Mouse (Mus musculus): Measurements from ENCODE around the gene Gm28048. TPM values are rescaled to one million over a fixed set of nuclear protein-coding genes. Genes with fewer than 3 reads are reported as not detected.

Gm28048 gene
- polyA plus RNA-seq, 1 experiment from 2014 or later: 8.2 TPM

DNA sequence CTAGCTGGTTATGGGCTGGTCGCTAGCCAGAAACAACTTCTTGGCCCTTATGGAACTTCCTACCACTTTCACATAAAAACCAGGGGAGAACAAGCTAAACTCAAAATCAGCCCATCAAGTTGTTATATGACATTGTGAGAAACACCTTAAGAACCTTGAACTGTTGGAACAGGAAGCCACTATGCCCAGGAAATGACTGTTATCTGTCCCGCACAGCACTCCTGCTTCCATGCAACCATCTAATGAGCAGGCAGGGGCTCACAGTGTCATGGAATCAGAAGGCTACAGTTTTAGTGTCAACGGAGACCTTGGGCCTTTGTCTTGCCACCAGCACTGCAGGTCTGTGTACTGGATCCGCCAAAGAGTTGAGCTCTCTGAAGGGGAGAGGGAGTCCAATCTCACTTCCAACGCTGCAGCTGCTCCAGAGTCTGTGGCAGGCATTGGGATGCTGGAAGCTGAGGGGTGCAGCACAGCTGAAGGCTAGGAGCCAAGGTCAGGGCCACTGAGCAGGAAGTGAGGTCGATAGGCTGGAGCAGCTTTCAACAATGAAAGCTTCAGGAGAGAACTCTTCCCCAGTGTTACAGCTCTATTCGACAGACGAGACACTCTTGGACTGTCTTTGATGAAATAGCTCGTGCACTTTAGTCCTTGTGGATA lies 157.7 kb downstream of the Gm28048 start:
- no peak overlapping the region for H3K9ac ChIP-seq (ENCODE audit: low read depth, low read length)
- H3K36me3 ChIP-seq (ENCODE audit: control insufficient read depth, insufficient read depth, low read length): no peaks in the 10 kb centered on the region
- no peak overlapping the region for H3K4me3 ChIP-seq (ENCODE audit: low read depth, low read length)
- H3K4me1 ChIP-seq (ENCODE audit: control insufficient read depth, insufficient read depth, low read length): no peaks in the 10 kb centered on the region
- no peak overlapping the region for H3K27ac ChIP-seq (ENCODE audit: low read depth, low read length)
- ATAC-seq (replicated peaks; ENCODE audit: insufficient number of reproducible peaks, low FRiP score, low TSS enrichment): no peak
- 63% methylated on average over 9 of the region's 9 CpGs for WGBS (ENCODE audit: insufficient replicate concordance)
- H3K4me2 ChIP-seq: no peak overlapping the region
- H3K9me3 ChIP-seq (replicated peaks; ENCODE audit: control insufficient read depth, low read length): no peaks in the 10 kb centered on the region
- H3K27me3 ChIP-seq (ENCODE audit: control insufficient read depth, insufficient read depth, low read length): no peaks in the 10 kb centered on the region

DNA sequence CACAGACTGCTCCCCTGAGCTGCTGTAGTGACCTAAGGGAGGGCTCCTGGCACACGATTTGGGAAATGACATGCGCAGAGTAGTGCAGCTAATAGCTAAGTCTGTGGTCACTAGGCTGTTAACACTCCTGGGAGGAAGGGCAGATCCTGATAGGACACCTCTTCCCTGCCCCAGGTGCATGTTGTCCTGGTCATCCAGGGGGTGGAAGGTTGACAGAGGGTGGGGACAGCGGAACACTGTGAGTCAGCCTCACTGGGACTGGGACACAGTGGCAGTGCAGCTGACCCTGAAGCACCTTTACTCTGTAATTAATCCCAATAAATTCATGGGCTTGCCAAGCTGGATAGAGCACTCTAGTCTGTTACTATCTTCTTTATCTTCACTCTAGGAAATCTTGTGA lies 160.6 kb downstream of the Gm28048 start:
- ATAC-seq (replicated peaks; ENCODE audit: insufficient number of reproducible peaks, low FRiP score, low TSS enrichment): no peak
- 81% methylated on average over 3 of the region's 3 CpGs for WGBS (ENCODE audit: insufficient replicate concordance)

DNA sequence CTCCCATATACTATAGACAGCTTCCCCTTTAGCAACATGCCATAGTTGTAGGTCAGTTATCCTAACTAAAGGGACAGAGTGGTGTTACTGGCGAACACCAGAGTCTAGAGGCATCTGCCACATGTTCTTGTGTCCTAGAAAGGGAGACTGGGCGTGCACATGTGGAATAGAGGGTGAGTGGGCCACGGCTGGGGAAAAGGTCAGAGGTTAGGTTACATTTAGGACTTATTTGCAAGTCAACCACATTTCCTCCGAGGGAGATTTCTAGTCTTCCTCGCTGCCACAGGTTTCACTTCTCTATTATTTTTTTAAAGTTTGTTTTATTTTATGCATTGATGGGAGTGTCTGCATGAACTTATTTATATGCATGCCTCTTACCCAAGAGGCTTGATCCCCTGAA lies 163.5 kb downstream of the Gm28048 start:
- no peaks in the 10 kb centered on the region for H3K27me3 ChIP-seq (ENCODE audit: control insufficient read depth, insufficient read depth, low read length)
- WGBS (ENCODE audit: insufficient replicate concordance): 71% methylated on average over 5 of the region's 5 CpGs
- H3K4me2 ChIP-seq: no peak overlapping the region
- 0 out of 2 replicates have a peak, but pooled peaks cover 2% of the 10 kb centered on the region for H3K4me1 ChIP-seq (ENCODE audit: control insufficient read depth, insufficient read depth, low read length)
- H3K36me3 ChIP-seq (ENCODE audit: control insufficient read depth, insufficient read depth, low read length): no peaks in the 10 kb centered on the region
- no peaks in the 10 kb centered on the region for H3K9me3 ChIP-seq (replicated peaks; ENCODE audit: control insufficient read depth, low read length)
- H3K9ac ChIP-seq (ENCODE audit: low read depth, low read length): no peak overlapping the region
- no peak overlapping the region for H3K27ac ChIP-seq (ENCODE audit: low read depth, low read length)
- no peak for ATAC-seq (replicated peaks; ENCODE audit: insufficient number of reproducible peaks, low FRiP score, low TSS enrichment)
- H3K4me3 ChIP-seq (ENCODE audit: low read depth, low read length): no peak overlapping the region

More for the DNA sequence above, 160.6 kb downstream of the Gm28048 start:
- Histone ChIP-seq H3K4me3 (ENCODE audit: low read depth, low read length) (no peak overlapping the region), H3K27me3 (ENCODE audit: control insufficient read depth, insufficient read depth, low read length) (no peaks in the 10 kb centered on the region), H3K9me3 (replicated peaks; ENCODE audit: control insufficient read depth, low read length) (no peaks in the 10 kb centered on the region), H3K4me1 (ENCODE audit: control insufficient read depth, insufficient read depth, low read length) (no peaks in the 10 kb centered on the region), H3K4me2 (no peak overlapping the region), H3K9ac (ENCODE audit: low read depth, low read length) (no peak overlapping the region), H3K27ac (ENCODE audit: low read depth, low read length) (no peak overlapping the region), H3K36me3 (ENCODE audit: control insufficient read depth, insufficient read depth, low read length) (no peaks in the 10 kb centered on the region)

DNA sequence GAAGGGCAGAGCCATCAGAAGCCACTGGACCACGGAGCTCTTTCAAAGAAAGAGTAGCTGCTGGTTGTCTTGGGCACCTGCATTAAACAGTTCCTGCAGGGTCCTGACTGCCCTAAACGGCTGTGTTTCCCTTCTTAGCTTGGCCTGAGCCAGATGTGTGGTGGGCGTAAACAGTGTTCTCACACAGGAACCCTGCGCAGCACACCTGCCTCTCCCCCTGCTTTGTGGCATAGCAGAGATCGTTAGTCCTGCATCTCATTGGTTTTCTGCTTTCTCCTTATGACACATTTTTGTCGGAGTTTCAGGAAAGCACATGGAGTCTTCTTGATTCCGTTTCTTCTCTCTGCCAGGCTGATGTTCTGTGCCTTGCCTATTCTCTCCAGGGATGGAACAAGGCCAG lies 166.0 kb downstream of the Gm28048 start:
- H3K9ac ChIP-seq (ENCODE audit: low read depth, low read length): no peak overlapping the region
- H3K4me2 ChIP-seq: no peak overlapping the region
- no peaks in the 10 kb centered on the region for H3K36me3 ChIP-seq (ENCODE audit: control insufficient read depth, insufficient read depth, low read length)
- H3K27me3 ChIP-seq (ENCODE audit: control insufficient read depth, insufficient read depth, low read length): no peaks in the 10 kb centered on the region
- ATAC-seq (replicated peaks; ENCODE audit: insufficient number of reproducible peaks, low FRiP score, low TSS enrichment): no peak
- H3K4me1 ChIP-seq (ENCODE audit: control insufficient read depth, insufficient read depth, low read length): 0 out of 2 replicates have a peak, but pooled peaks cover 2% of the 10 kb centered on the region
- no peaks in the 10 kb centered on the region for H3K9me3 ChIP-seq (replicated peaks; ENCODE audit: control insufficient read depth, low read length)
- H3K27ac ChIP-seq (ENCODE audit: low read depth, low read length): no peak overlapping the region
- no peak overlapping the region for H3K4me3 ChIP-seq (ENCODE audit: low read depth, low read length)
- WGBS (ENCODE audit: insufficient replicate concordance): 81% methylated on average over 7 of the region's 7 CpGs

DNA sequence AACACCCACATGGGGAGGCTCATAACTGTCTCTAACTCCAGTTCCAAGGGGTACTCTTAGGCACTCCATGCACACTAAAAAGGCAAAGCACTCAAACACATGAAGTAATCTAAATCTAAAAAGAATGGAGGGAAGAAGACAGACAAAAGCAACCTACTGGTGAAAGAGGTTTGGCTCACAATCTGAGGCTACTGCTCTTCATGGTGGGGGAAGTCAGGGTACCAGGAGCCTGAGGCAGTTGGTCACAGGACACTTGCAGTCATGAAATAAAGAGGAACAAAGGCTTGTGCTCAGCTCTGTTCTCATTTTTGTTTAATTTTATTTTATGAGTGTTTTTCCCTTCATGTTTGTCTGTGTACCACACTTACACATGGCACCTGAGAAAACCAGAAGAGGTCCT lies 166.7 kb downstream of the Gm28048 start:
- H3K27ac ChIP-seq (ENCODE audit: low read depth, low read length): no peak overlapping the region
- H3K27me3 ChIP-seq (ENCODE audit: control insufficient read depth, insufficient read depth, low read length): no peaks in the 10 kb centered on the region
- no peak for ATAC-seq (replicated peaks; ENCODE audit: insufficient number of reproducible peaks, low FRiP score, low TSS enrichment)
- H3K36me3 ChIP-seq (ENCODE audit: control insufficient read depth, insufficient read depth, low read length): no peaks in the 10 kb centered on the region
- H3K9me3 ChIP-seq (replicated peaks; ENCODE audit: control insufficient read depth, low read length): no peaks in the 10 kb centered on the region
- H3K4me1 ChIP-seq (ENCODE audit: control insufficient read depth, insufficient read depth, low read length): 0 out of 2 replicates have a peak, but pooled peaks cover 2% of the 10 kb centered on the region
- H3K4me2 ChIP-seq: no peak overlapping the region
- H3K9ac ChIP-seq (ENCODE audit: low read depth, low read length): no peak overlapping the region
- no peak overlapping the region for H3K4me3 ChIP-seq (ENCODE audit: low read depth, low read length)

DNA sequence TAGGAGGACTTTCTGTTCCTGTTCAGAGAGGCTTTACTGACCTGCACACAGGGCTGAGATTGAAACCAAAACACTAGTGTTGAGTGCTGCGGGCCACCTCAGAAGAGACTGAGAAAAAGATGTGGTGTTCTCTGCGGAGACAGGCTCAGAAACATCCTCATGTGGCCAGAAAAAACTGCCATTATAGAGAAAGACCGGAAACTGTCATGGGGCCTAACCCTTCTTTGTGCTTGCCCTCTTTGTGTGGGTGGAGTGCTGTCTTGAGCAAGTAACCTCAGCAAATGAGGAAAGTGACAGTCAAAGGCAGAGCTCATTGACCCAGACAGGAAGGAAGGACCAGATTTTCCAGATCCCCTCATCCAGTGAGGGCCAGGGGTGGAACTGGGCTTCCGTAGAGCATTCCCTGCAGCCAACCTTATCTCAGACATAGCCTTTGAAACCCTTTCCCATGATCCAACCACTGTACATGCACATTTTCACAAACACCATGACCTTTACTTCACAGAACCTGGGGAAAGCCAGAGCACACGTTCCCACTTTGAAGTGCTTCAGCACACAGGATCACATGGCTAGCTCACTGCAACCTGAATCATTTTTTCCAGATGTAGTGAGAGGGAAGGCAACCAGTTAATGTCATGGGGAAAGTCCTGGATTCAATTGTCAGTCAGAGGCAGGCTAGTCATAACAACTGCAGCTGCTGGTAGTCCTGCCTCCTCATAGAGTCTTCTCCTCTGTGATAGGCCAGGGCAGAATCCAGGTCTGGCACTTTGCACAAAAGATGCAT lies 167.8 kb downstream of the Gm28048 start:
- no peak; the same call in 1 of the 2 replicates for ATAC-seq (replicated peaks; ENCODE audit: insufficient number of reproducible peaks, low FRiP score, low TSS enrichment)

DNA sequence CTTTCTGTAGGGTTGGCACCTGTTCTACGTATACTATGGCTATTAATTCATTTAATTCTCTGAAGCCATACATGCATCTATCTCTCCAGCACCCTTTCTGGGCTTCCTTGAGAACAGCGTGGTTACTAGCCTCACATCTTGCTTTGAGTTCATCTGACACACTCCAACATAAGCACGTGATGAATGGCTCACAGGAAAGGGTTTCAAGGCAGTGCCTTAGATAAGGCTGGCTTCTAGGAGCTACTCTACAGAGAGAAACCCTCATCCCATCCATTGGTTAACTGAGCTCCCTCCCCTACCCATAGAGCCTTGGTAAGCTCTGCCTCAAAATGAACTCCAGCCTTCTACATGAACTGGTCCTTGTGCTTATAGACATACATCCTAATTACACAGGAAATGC lies 168.5 kb downstream of the Gm28048 start:
- Histone ChIP-seq H3K4me3 (ENCODE audit: low read depth, low read length) (no peak overlapping the region), H3K9me3 (replicated peaks; ENCODE audit: control insufficient read depth, low read length) (no peaks in the 10 kb centered on the region), H3K27me3 (ENCODE audit: control insufficient read depth, insufficient read depth, low read length) (no peaks in the 10 kb centered on the region), H3K4me2 (no peak overlapping the region), H3K36me3 (ENCODE audit: control insufficient read depth, insufficient read depth, low read length) (no peaks in the 10 kb centered on the region), H3K9ac (ENCODE audit: low read depth, low read length) (no peak overlapping the region), H3K27ac (ENCODE audit: low read depth, low read length) (no peak overlapping the region), H3K4me1 (ENCODE audit: control insufficient read depth, insufficient read depth, low read length) (0 out of 2 replicates have a peak, but pooled peaks cover 2% of the 10 kb centered on the region)
- no peak for ATAC-seq (replicated peaks; ENCODE audit: insufficient number of reproducible peaks, low FRiP score, low TSS enrichment)
- 42% methylated on average over 3 of the region's 3 CpGs for WGBS (ENCODE audit: insufficient replicate concordance)

More for the DNA sequence above, 167.8 kb downstream of the Gm28048 start:
- Histone ChIP-seq H3K4me2 (no peak overlapping the region), H3K27ac (ENCODE audit: low read depth, low read length) (no peak overlapping the region), H3K4me1 (ENCODE audit: control insufficient read depth, insufficient read depth, low read length) (0 out of 2 replicates have a peak, but pooled peaks cover 2% of the 10 kb centered on the region), H3K9ac (ENCODE audit: low read depth, low read length) (no peak overlapping the region), H3K9me3 (replicated peaks; ENCODE audit: control insufficient read depth, low read length) (no peaks in the 10 kb centered on the region), H3K36me3 (ENCODE audit: control insufficient read depth, insufficient read depth, low read length) (no peaks in the 10 kb centered on the region), H3K27me3 (ENCODE audit: control insufficient read depth, insufficient read depth, low read length) (no peaks in the 10 kb centered on the region), H3K4me3 (ENCODE audit: low read depth, low read length) (no peak overlapping the region)
- WGBS (ENCODE audit: insufficient replicate concordance): 62% methylated on average over 5 of the region's 5 CpGs

DNA sequence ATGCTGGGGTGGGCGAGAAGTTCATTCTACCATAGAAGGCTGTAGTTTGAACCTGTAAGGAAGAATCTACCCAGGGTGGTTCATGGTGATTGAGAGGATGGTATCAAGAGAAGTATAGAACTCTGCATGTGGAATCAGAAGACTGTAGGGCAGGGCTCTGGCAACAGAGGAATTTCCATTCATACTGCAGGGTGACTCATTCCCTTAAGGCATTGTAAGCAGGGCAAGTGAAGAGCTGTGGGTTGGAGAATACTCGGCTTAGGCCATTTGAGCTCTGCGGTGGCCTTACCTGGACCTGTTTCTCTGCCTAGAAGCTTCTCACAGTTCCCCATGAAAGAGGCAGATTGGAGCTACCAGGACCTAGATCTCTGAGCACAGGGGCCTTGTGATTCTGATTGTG lies 170.5 kb downstream of the Gm28048 start:
- Histone ChIP-seq H3K9ac (ENCODE audit: low read depth, low read length) (no peak overlapping the region), H3K4me1 (ENCODE audit: control insufficient read depth, insufficient read depth, low read length) (0 out of 2 replicates have a peak, but pooled peaks cover 2% of the 10 kb centered on the region), H3K9me3 (replicated peaks; ENCODE audit: control insufficient read depth, low read length) (no peaks in the 10 kb centered on the region), H3K4me3 (ENCODE audit: low read depth, low read length) (no peak overlapping the region), H3K27me3 (ENCODE audit: control insufficient read depth, insufficient read depth, low read length) (no peaks in the 10 kb centered on the region), H3K27ac (ENCODE audit: low read depth, low read length) (no peak overlapping the region), H3K4me2 (no peak overlapping the region), H3K36me3 (ENCODE audit: control insufficient read depth, insufficient read depth, low read length) (no peaks in the 10 kb centered on the region)
- ATAC-seq (replicated peaks; ENCODE audit: insufficient number of reproducible peaks, low FRiP score, low TSS enrichment): no peak
- WGBS (ENCODE audit: insufficient replicate concordance): 81% methylated on average over 3 of the region's 3 CpGs

Measured in heart, embryonic 11.5 days (tissue).